Mouse (Mus musculus) heart, adult 2 months (tissue): Measurements from ENCODE around the gene Chchd5. TPM values are rescaled to one million over a fixed set of nuclear protein-coding genes. Genes with fewer than 3 reads are reported as not detected.

Source experiments
- DNase-seq, 2 experiments: peaks; one replicate each; pipeline ENCODE4 v3.0.0; 2021
- H3K27ac ChIP-seq: fragments of 200-600 bp; 2 replicates; pipeline ENCODE4 v1.8.1; 2022
- H3K27me3 ChIP-seq: fragments of 200-500 bp; 2 replicates; pipeline ENCODE4 v1.6.1; 2012; ENCODE audit warnings: mild to moderate bottlenecking, low read length, inconsistent platforms, mixed read lengths; ENCODE audit not compliant: control insufficient read depth, insufficient read depth
- H3K36me3 ChIP-seq: fragments of 200-500 bp; 2 replicates; pipeline ENCODE4 v1.6.1; 2012; ENCODE audit warnings: low read length, inconsistent platforms; ENCODE audit not compliant: control insufficient read depth, insufficient read depth
- H3K4me1 ChIP-seq: fragments of 200-500 bp; 2 replicates; pipeline ENCODE4 v1.6.1; 2011; ENCODE audit warnings: low read length; ENCODE audit not compliant: control insufficient read depth, insufficient read depth
- H3K4me3 ChIP-seq: fragments of 200-600 bp; 2 replicates; pipeline ENCODE4 v1.8.1; 2022
- H3K79me2 ChIP-seq: fragments of 200-500 bp; replicated peaks from 2 replicates; pipeline ENCODE4 v1.6.1; 2012; ENCODE audit warnings: mild to moderate bottlenecking, inconsistent platforms, low read length, moderate library complexity, mixed read lengths; ENCODE audit not compliant: control insufficient read depth, insufficient read depth
- H3K9ac ChIP-seq: fragments of 200-500 bp; 2 replicates; pipeline ENCODE4 v1.6.1; 2012; ENCODE audit warnings: low read depth, mild to moderate bottlenecking, control low read depth, inconsistent platforms, low read length, mixed read lengths
- CTCF ChIP-seq: fragments of 200-600 bp; IDR thresholded peaks from 2 replicates; pipeline ENCODE4 v1.8.1; 2022; ENCODE audit warnings: antibody characterized with exemption, mild to moderate bottlenecking, moderate library complexity
- EP300 ChIP-seq: fragments of 200-500 bp; IDR thresholded peaks from 2 replicates; pipeline ENCODE4 v1.6.1; 2011; ENCODE audit warnings: low read depth, low read length, control low read depth; ENCODE audit not compliant: insufficient read depth
- POLR2A ChIP-seq: fragments of 200-500 bp; IDR thresholded peaks from 2 replicates; pipeline ENCODE4 v1.6.1; 2011; ENCODE audit warnings: mild to moderate bottlenecking, low read depth, low read length, control low read depth; ENCODE audit not compliant: insufficient read depth
- WGBS: fragments of 180-500 bp; shearing (Covaris S2); methylation state at CpG from one replicate; pipeline ENCODE4 v1.1.7; 2018; 5-methylcytosine and 5-hydroxymethylcytosine counted together
- intact Hi-C: fragments of 180-260 bp; cut with DNase I; formaldehyde crosslinking; loops from one replicate; pipeline ENCODE4 v1.15.1; 2025
- polyA plus RNA-seq: library from polyadenylated mRNA; depleted of rRNA; stranded (reverse); fragments of >200 nt; gene quantifications from 2 replicates; pipeline ENCODE4 v1.2.3, GENCODE M21; 2012
- total RNA-seq, 2 experiments: library from RNA; stranded (reverse); gene quantifications; 2 replicates each; pipeline ENCODE4 v1.2.3; 2021

The Chchd5 gene
- total and polyA plus RNA-seq, 3 experiments, result 9.8 to 22.5 (median 10.3) TPM

DNA sequence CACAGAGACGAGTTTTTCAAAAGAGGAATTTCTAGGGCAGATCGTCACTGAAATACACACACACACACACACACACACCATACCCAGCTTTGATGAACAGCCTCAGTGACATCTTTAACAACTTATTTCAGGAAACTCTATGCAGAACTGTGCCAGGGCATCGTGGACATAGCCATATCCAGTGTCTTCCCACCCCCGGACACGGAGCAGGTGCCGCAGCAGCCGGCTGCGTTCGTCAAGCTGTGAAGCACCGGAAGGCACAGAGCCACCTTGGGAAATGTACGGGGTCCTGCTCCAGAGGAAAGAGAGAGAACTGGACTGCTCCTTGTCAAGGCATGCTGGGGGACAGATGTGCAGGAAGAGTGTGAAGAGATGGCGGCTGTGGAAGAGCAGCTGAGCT is 36.7 kb upstream of the Chchd5 start:
- Histone ChIP-seq H3K9ac (no peak overlapping the region), H3K79me2 (no peaks in the 10 kb centered on the region), H3K4me1 (no peaks in the 10 kb centered on the region), H3K27me3 (no peaks in the 10 kb centered on the region), H3K27ac (no peak overlapping the region), H3K36me3 (no peaks in the 10 kb centered on the region), H3K4me3 (no peak overlapping the region)
- TF ChIP-seq POLR2A (no peak), EP300 (no peak), CTCF (no peak)
- no peak for DNase-seq
- intact Hi-C loops, result no loop called here
- WGBS, result 93% methylated on average over 12 of the region's 12 CpGs

GRCm38 (mm10) chr2:129093926-129094724 is 35.4 kb upstream of the Chchd5 start:
- H3K36me3 ChIP-seq, result no peaks in the 10 kb centered on the region
- no peak for DNase-seq
- WGBS, result 91% methylated on average over 18 of the region's 18 CpGs
- H3K27me3 ChIP-seq, result no peaks in the 10 kb centered on the region
- H3K27ac ChIP-seq, result no peak overlapping the region
- TF ChIP-seq CTCF (no peak), POLR2A (no peak), EP300 (no peak)
- H3K4me1 ChIP-seq, result no peaks in the 10 kb centered on the region
- intact Hi-C loops, result no loop called here
- no peak overlapping the region for H3K9ac ChIP-seq
- H3K4me3 ChIP-seq, result no peak overlapping the region
- no peaks in the 10 kb centered on the region for H3K79me2 ChIP-seq

DNA sequence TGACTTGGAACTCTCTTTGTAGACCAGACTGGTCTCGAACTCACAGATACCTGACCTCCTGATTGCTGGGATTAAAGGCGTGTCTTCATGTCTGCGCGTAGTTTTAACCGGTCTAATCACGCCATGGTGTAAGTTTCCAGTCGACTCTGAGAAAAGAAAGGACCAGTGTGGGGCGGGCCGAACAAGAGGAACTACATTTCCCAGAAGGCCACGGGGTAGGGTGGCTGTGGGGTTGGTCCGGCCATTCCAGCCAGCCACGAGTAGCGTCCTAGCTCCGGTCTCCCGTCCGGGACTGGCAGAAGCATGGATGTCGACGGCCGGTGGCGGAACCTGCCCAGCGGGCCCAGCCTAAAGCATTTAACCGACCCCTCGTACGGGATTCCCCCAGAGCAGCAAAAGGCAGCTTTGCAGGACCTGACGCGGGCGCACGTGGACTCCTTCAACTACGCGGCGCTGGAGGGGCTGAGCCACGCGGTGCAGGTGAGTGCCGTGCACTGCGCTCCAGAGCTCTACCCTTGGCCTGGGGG is 28.7 kb upstream of the Chchd5 start, which contains the start of gene Polr1b:
Gene Polr1b, plus strand, starts transcription at position 212 of the 527 bp plus-strand sequence.
- Histone ChIP-seq H3K36me3 (no peaks in the 10 kb centered on the region), H3K79me2 (no peaks in the 10 kb centered on the region; the same call in 1 of the 2 replicates), H3K9ac (peak within 1 kb of the TSS; percentile 89), H3K27ac (peak within 1 kb of the TSS; percentile 50), H3K4me3 (peak within 1 kb of the TSS; percentile 94), H3K4me1 (no peaks in the 10 kb centered on the region), H3K27me3 (no peaks in the 10 kb centered on the region)
- TF ChIP-seq EP300, result peak; percentile 56; the same call in 1 of the 2 replicates
- TF ChIP-seq POLR2A, result peak; percentile 79
- no peak for TF ChIP-seq CTCF
- WGBS, result under 1% methylated on average over 35 of the region's 35 CpGs
- intact Hi-C loops, result loop anchor here (1.0 kb wide), 1 partner anchor 28 kb away; the partner anchor contains the start of gene Chchd5
- DNase-seq, result peak; percentile 92 to 93

GRCm38 (mm10) chr2:129112924-129113323 is 16.6 kb upstream of the Chchd5 start:
- no peaks in the 10 kb centered on the region for H3K36me3 ChIP-seq
- no peaks in the 10 kb centered on the region for H3K4me1 ChIP-seq
- 77% methylated on average over 5 of the region's 5 CpGs for WGBS
- no peaks in the 10 kb centered on the region for H3K27me3 ChIP-seq
- intact Hi-C loops, result no loop called here
- no peaks in the 10 kb centered on the region for H3K79me2 ChIP-seq
- DNase-seq, result no peak
- H3K27ac ChIP-seq, result no peak overlapping the region
- H3K4me3 ChIP-seq, result no peak overlapping the region
- no peak overlapping the region for H3K9ac ChIP-seq
- TF ChIP-seq EP300, result no peak
- TF ChIP-seq CTCF, result no peak
- no peak for TF ChIP-seq POLR2A

- Histone ChIP-seq H3K4me1 (no peaks in the 10 kb centered on the region), H3K36me3 (no peaks in the 10 kb centered on the region), H3K27ac (no peak overlapping the region), H3K4me3 (no peak overlapping the region), H3K9ac (no peak overlapping the region), H3K27me3 (no peaks in the 10 kb centered on the region), H3K79me2 (no peaks in the 10 kb centered on the region)
- DNase-seq, result no peak
- WGBS, result 90% methylated on average over 9 of the region's 9 CpGs
- intact Hi-C loops, result no loop called here
- TF ChIP-seq EP300 (no peak), POLR2A (no peak), CTCF (no peak)
Measured at GRCm38 (mm10) chr2:129115706-129116367, 13.7 kb upstream of the Chchd5 start.

DNA sequence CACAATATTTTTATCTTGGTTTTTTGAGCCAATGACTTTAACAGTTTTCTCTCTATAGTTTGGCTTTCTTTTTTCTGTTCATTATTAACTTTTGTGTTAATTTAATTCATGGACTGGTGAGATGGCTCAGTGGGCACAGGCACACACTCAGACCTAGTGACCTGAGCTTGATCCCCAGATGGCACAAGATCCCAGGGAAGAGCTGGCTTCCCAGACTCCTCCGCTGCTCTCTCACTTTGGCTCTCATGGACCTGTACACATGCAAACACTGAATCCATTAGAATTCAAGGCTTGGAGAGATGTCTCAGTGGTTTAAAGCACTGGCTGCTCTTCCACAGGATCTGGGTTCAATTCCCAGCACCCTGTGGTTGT is 13.1 kb upstream of the Chchd5 start:
- no peak for DNase-seq
- Histone ChIP-seq H3K36me3 (no peaks in the 10 kb centered on the region), H3K9ac (no peak overlapping the region), H3K4me3 (no peak overlapping the region), H3K79me2 (no peaks in the 10 kb centered on the region), H3K4me1 (no peaks in the 10 kb centered on the region), H3K27ac (no peak overlapping the region), H3K27me3 (no peaks in the 10 kb centered on the region)
- no peak for TF ChIP-seq POLR2A
- no peak for TF ChIP-seq CTCF
- TF ChIP-seq EP300, result no peak
- intact Hi-C loops, result no loop called here
- WGBS, result 100% methylated on average over 1 of the region's 1 CpGs
